Mouse (Mus musculus) cortical plate, adult 2 months (tissue): ENCODE data around the gene Tspan14.

Source experiments
- CTCF ChIP-seq: fragments of 200-500 bp; IDR thresholded peaks from 2 replicates; pipeline ENCODE4 v1.5.1; 2011; ENCODE audit warnings: mild to moderate bottlenecking, control low read depth, low read length; ENCODE audit not compliant: insufficient read depth; ENCODE audit errors: extremely low read depth
- POLR2A ChIP-seq: fragments of 200-500 bp; IDR thresholded peaks from 2 replicates; pipeline ENCODE4 v1.6.1; 2011; ENCODE audit warnings: mild to moderate bottlenecking, low read length, control low read depth; ENCODE audit not compliant: insufficient read depth; ENCODE audit errors: extremely low read depth

- no peak for TF ChIP-seq POLR2A
- TF ChIP-seq CTCF, result no peak
Observed at GRCm38 (mm10) chr14:40928897-40929296, 37.7 kb downstream of the Tspan14 start.
